Comparison of ENCODE assay signal across 19 mouse cellular contexts in the genomic region with DNA sequence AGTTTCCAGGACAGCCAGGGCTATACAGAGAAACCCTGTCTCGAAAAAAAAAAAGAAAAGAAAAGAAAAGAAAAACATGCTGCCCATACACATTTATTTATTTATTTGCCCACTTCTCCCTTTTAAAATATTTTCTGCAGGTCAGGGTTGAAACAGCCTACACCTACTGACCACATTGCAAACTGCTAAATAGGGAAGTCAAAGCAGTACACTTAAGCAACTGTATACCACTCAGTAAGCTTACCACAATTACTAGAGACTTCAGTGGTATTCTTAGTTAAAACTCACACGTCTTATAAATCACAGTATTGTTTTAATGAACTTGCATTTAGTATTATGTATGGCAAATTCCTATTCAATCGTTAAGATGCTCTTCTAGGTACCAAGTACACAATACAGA.
"Had no signal": no experiment of that assay in that cellular context is flagged by ENCODE, and none has a peak within 500 bp of the region (broad histone marks: within the 10 kb centered on the region; RNA-seq: fewer than 3 reads in every experiment).

No protein-coding gene starts in this region.

- H3K4me3 ChIP-seq: limb, embryonic 10.5 days; limb, embryonic 13.5 days; liver, embryonic 13.5 days; neural tube, embryonic 13.5 days had no signal

- H3K4me2 ChIP-seq: midbrain, embryonic 11.5 days; neural tube, embryonic 13.5 days had no signal

- DNase-seq: kidney, adult 18-20 months; kidney, adult 9 months; kidney, postnatal 14 days; kidney, postnatal 4 days; liver, embryonic 13.5 days; lung, adult 2 months; lung, postnatal 14 days; lung, postnatal 4 days; midbrain, embryonic 14.5 days; retina, postnatal 1 day; right cerebral cortex, postnatal 25 days; spleen, adult 18-20 months; thymus, adult 18-20 months; thymus, postnatal 4 days had no signal

- H3K36me3 ChIP-seq: limb, embryonic 13.5 days; neural tube, embryonic 13.5 days had no signal

- H3K27ac ChIP-seq: limb, embryonic 10.5 days; liver, embryonic 13.5 days had no signal

- H3K27me3 ChIP-seq: limb, embryonic 13.5 days; liver, embryonic 13.5 days; megakaryocyte, embryonic 14.5 days; neural tube, embryonic 13.5 days had no signal

- H3K9me3 ChIP-seq: limb, embryonic 10.5 days; limb, embryonic 13.5 days; liver, embryonic 13.5 days; megakaryocyte, embryonic 14.5 days; neural tube, embryonic 13.5 days had no signal

- H3K9ac ChIP-seq: limb, embryonic 13.5 days; liver, embryonic 13.5 days; neural tube, embryonic 13.5 days had no signal
